Mouse (Mus musculus) forebrain, embryonic 14.5 days (tissue): Measurements from ENCODE around the gene Epha3. TPM values are rescaled to one million over a fixed set of nuclear protein-coding genes. Genes with fewer than 3 reads are reported as not detected.

Source experiments
- ATAC-seq: fragments of 200-750 bp; cut with Nextera tagmentation; 2 replicates; pipeline ENCODE4 v1.8.0; 2017; ENCODE audit warnings: mild to moderate bottlenecking, moderate library complexity
- DNase-seq: peaks from one replicate; pipeline ENCODE4 v3.0.0-alpha.2; 2015; ENCODE audit warnings: low spot score
- H3K27ac ChIP-seq: fragments of 300-500 bp; sonication (generic); 2 replicates; pipeline ENCODE4 v1.5.1; 2014; ENCODE audit warnings: low read depth, mild to moderate bottlenecking, control low read depth, low read length, moderate library complexity
- H3K27me3 ChIP-seq: fragments of 300-500 bp; sonication (generic); replicated peaks from 2 replicates; pipeline ENCODE4 v1.6.1; 2014; ENCODE audit warnings: low read length, control low read depth, mixed read lengths; ENCODE audit not compliant: control insufficient read depth, insufficient read depth
- H3K36me3 ChIP-seq: fragments of 300-500 bp; sonication (generic); 2 replicates; pipeline ENCODE4 v1.6.1; 2014; ENCODE audit warnings: low read length, control low read depth; ENCODE audit not compliant: control insufficient read depth, insufficient read depth
- H3K4me1 ChIP-seq: fragments of 300-500 bp; sonication (generic); 2 replicates; pipeline ENCODE4 v1.6.1; 2014; ENCODE audit warnings: antibody characterized with exemption, low read length, control low read depth; ENCODE audit not compliant: control insufficient read depth, insufficient read depth
- H3K4me2 ChIP-seq: fragments of 300-500 bp; sonication (generic); 2 replicates; pipeline ENCODE4 v1.6.1; 2014; ENCODE audit warnings: mild to moderate bottlenecking, control low read depth, low read length
- H3K4me3 ChIP-seq: fragments of 300-500 bp; sonication (generic); 2 replicates; pipeline ENCODE4 v1.5.1; 2014; ENCODE audit warnings: low read depth, low read length, control low read depth
- H3K9ac ChIP-seq: fragments of 300-500 bp; sonication (generic); 2 replicates; pipeline ENCODE4 v1.6.1; 2014; ENCODE audit warnings: mild to moderate bottlenecking, low read length, control low read depth, moderate library complexity
- H3K9me3 ChIP-seq: fragments of 300-500 bp; sonication (generic); replicated peaks from 2 replicates; pipeline ENCODE4 v1.6.1; 2016; ENCODE audit warnings: low read length, control low read depth, mixed read lengths; ENCODE audit not compliant: control insufficient read depth
- WGBS: fragments of 180-500 bp; shearing (Covaris S2); extraction: QIAGEN DNeasy Blood & Tissue Kit; methylation state at CpG from one replicate; pipeline ENCODE4 v1.1.7; 2014; 5-methylcytosine and 5-hydroxymethylcytosine counted together
- polyA plus RNA-seq: library from polyadenylated mRNA; unstranded; fragments of >200 nt; fragmentation: Nextera tagmentation; extraction: Ambion mirVana; gene quantifications from 2 replicates; pipeline ENCODE4 v1.2.1, GENCODE M21; 2014

Epha3 gene
- polyA plus RNA-seq, 1 experiment from 2014 or later: 68.7 TPM

- H3K9ac ChIP-seq: no peak overlapping the region
- ATAC-seq (no peak), DNase-seq (no peak)
- no peak overlapping the region for H3K27ac ChIP-seq
- WGBS: 57% methylated on average over 3 of the region's 3 CpGs
- H3K4me3 ChIP-seq: no peak overlapping the region
- no peaks in the 10 kb centered on the region for H3K27me3 ChIP-seq
- 0 out of 2 replicates have a peak, but pooled peaks cover under 1% of the 10 kb centered on the region for H3K4me1 ChIP-seq
- no peak overlapping the region for H3K4me2 ChIP-seq
- no peaks in the 10 kb centered on the region for H3K9me3 ChIP-seq
- no peaks in the 10 kb centered on the region for H3K36me3 ChIP-seq
Measured at GRCm38 (mm10) chr16:63801436-63801835, 62.5 kb downstream of the Epha3 start.

- H3K27me3 ChIP-seq: no peaks in the 10 kb centered on the region
- H3K36me3 ChIP-seq: no peaks in the 10 kb centered on the region
- peaks cover 8% of the 10 kb centered on the region for H3K4me1 ChIP-seq
- ATAC-seq: no peak
- H3K4me2 ChIP-seq: no peak overlapping the region
- WGBS: 80% methylated on average over 2 of the region's 2 CpGs
- H3K9me3 ChIP-seq: no peaks in the 10 kb centered on the region
- H3K9ac ChIP-seq: no peak overlapping the region
- H3K4me3 ChIP-seq: no peak overlapping the region
- no peak for DNase-seq
- no peak overlapping the region for H3K27ac ChIP-seq
Measured at GRCm38 (mm10) chr16:63798341-63798740, 65.6 kb downstream of the Epha3 start.

- no peak overlapping the region for H3K4me3 ChIP-seq
- 0 out of 2 replicates have a peak overlapping the region, but pooled peaks have one; percentile 11 for H3K27ac ChIP-seq
- DNase-seq: peak; percentile 53
- peak; percentile 36; the same call in 1 of the 2 replicates for ATAC-seq
- H3K4me2 ChIP-seq: no peak overlapping the region
- no peaks in the 10 kb centered on the region for H3K27me3 ChIP-seq
- WGBS: 36% methylated on average over 5 of the region's 5 CpGs
- H3K9ac ChIP-seq: no peak overlapping the region
- H3K9me3 ChIP-seq: no peaks in the 10 kb centered on the region
- H3K36me3 ChIP-seq: no peaks in the 10 kb centered on the region
- peaks cover 11% of the 10 kb centered on the region for H3K4me1 ChIP-seq
Measured at GRCm38 (mm10) chr16:63794292-63794691, 69.7 kb downstream of the Epha3 start.

DNA sequence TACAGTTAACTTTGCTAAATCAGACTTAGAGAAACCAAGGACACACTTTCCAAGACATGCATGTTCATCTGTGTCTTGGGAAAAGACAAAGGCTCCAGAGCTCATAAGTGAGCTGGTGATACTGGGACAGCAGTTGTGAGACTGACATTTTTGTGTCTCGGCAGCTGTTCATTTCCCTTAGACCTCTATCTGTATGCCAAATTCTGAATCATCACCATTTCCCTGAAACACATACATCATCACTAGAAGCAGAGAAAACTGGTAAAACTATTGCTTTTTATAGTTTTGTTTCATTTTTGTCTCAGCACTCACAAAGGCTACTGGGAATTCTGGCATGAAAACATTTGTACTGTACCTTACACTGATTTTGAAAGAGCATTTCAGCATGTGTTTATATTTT lies 70.2 kb downstream of the Epha3 start:
- no peaks in the 10 kb centered on the region for H3K27me3 ChIP-seq
- 55% methylated on average over 1 of the region's 1 CpGs for WGBS
- no peaks in the 10 kb centered on the region for H3K36me3 ChIP-seq
- no peaks in the 10 kb centered on the region for H3K9me3 ChIP-seq
- H3K4me3 ChIP-seq: no peak overlapping the region
- 0 out of 2 replicates have a peak, but pooled peaks have one; percentile 29 for ATAC-seq
- H3K27ac ChIP-seq: peak overlapping the region; percentile 11; the same call in 1 of the 2 replicates
- peak; percentile 41 for DNase-seq
- H3K4me1 ChIP-seq: peaks cover 11% of the 10 kb centered on the region
- H3K4me2 ChIP-seq: no peak overlapping the region
- H3K9ac ChIP-seq: no peak overlapping the region

DNA sequence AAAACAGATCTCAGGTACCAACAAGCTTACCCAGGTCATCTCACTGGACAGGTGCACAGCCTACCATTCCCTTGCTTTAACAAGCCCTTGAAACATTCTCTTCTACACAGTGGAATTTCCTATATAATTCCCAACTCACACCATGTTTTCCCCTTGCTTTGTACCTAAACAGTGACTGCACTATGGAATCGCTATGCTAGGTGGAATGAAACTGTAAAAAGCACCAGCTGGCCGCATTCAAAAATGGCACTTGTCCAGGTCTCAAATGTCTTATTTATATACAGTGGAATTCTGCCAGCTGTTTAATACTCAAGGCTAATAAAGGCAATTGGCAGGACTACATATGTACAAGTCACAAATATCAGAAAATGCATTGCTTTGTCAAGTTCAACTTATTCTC lies 71.9 kb downstream of the Epha3 start:
- no peak overlapping the region for H3K4me2 ChIP-seq
- no peak overlapping the region for H3K27ac ChIP-seq
- H3K4me3 ChIP-seq: no peak overlapping the region
- 40% methylated on average over 2 of the region's 2 CpGs for WGBS
- no peak overlapping the region for H3K9ac ChIP-seq
- ATAC-seq (peak; percentile 59), DNase-seq (peak; percentile 83)
- H3K9me3 ChIP-seq: no peaks in the 10 kb centered on the region
- no peaks in the 10 kb centered on the region for H3K36me3 ChIP-seq
- H3K4me1 ChIP-seq: peaks cover 11% of the 10 kb centered on the region
- no peaks in the 10 kb centered on the region for H3K27me3 ChIP-seq

- ATAC-seq: no peak
- H3K27ac ChIP-seq: no peak overlapping the region
- H3K36me3 ChIP-seq: no peaks in the 10 kb centered on the region
- 85% methylated on average over 7 of the region's 7 CpGs for WGBS
- no peak overlapping the region for H3K4me3 ChIP-seq
- no peak for DNase-seq
- no peaks in the 10 kb centered on the region for H3K27me3 ChIP-seq
- H3K9ac ChIP-seq: no peak overlapping the region
- no peaks in the 10 kb centered on the region for H3K9me3 ChIP-seq
- H3K4me2 ChIP-seq: no peak overlapping the region
- 0 out of 2 replicates have a peak, but pooled peaks cover 3% of the 10 kb centered on the region for H3K4me1 ChIP-seq
Measured at GRCm38 (mm10) chr16:63783544-63783943, 80.4 kb downstream of the Epha3 start.

- H3K36me3 ChIP-seq: no peaks in the 10 kb centered on the region
- peaks cover 6% of the 10 kb centered on the region; the same call in 1 of the 2 replicates for H3K4me1 ChIP-seq
- no peak overlapping the region for H3K4me2 ChIP-seq
- DNase-seq (peak; percentile 52), ATAC-seq (peak; percentile 34; the same call in 1 of the 2 replicates)
- H3K9me3 ChIP-seq: no peaks in the 10 kb centered on the region
- no peak overlapping the region for H3K4me3 ChIP-seq
- 64% methylated on average over 1 of the region's 1 CpGs for WGBS
- H3K27ac ChIP-seq: no peak overlapping the region
- H3K27me3 ChIP-seq: no peaks in the 10 kb centered on the region
- no peak overlapping the region for H3K9ac ChIP-seq
Measured at GRCm38 (mm10) chr16:63782101-63782500, 81.9 kb downstream of the Epha3 start.

DNA sequence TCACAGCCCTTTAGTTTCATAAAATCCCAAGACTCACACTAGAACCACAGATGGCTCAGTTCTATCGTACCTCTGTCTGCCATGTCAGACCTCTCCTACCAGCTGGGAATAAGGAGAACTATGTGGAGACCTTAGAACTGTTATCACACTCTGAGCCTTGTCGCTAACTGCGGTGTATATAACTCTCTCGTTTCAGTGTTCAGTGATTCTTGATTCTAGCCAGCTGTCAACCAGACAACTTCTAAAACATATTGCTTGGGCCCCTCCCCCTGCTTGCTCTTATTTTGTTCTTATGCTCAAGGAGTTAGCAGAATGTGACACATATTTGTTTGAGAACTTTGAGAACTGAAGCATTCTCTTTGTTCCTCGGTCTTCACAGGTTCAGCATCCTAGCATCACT lies 83.8 kb downstream of the Epha3 start:
- WGBS: 77% methylated on average over 5 of the region's 5 CpGs

GRCm38 (mm10) chr16:63777811-63778210 lies 86.2 kb downstream of the Epha3 start:
- Histone ChIP-seq H3K36me3 (no peaks in the 10 kb centered on the region), H3K27me3 (no peaks in the 10 kb centered on the region), H3K27ac (no peak overlapping the region), H3K9ac (no peak overlapping the region), H3K9me3 (no peaks in the 10 kb centered on the region), H3K4me1 (peaks cover 6% of the 10 kb centered on the region; the same call in 1 of the 2 replicates), H3K4me2 (no peak overlapping the region), H3K4me3 (no peak overlapping the region)
- ATAC-seq (no peak), DNase-seq (no peak)
- 2% methylated on average over 1 of the region's 1 CpGs for WGBS

More for the DNA sequence above, 83.8 kb downstream of the Epha3 start:
- no peak overlapping the region for H3K4me2 ChIP-seq
- peaks cover 6% of the 10 kb centered on the region; the same call in 1 of the 2 replicates for H3K4me1 ChIP-seq
- H3K9ac ChIP-seq: no peak overlapping the region
- H3K9me3 ChIP-seq: no peaks in the 10 kb centered on the region
- no peak overlapping the region for H3K4me3 ChIP-seq
- H3K27me3 ChIP-seq: no peaks in the 10 kb centered on the region
- no peak overlapping the region for H3K27ac ChIP-seq
- no peaks in the 10 kb centered on the region for H3K36me3 ChIP-seq
- DNase-seq (no peak), ATAC-seq (no peak; the same call in 1 of the 2 replicates)
